Mouse (Mus musculus) lung, adult 2 months (tissue): ENCODE results near the gene Ptprd.

Source experiments
- CTCF ChIP-seq: fragments of 200-500 bp; IDR thresholded peaks from 2 replicates; pipeline ENCODE4 v1.5.1; 2011; ENCODE audit warnings: mild to moderate bottlenecking, low read length, control low read depth; ENCODE audit not compliant: insufficient read depth
- POLR2A ChIP-seq: fragments of 200-500 bp; IDR thresholded peaks from 2 replicates; pipeline ENCODE4 v1.6.1; 2011; ENCODE audit warnings: low read depth, mild to moderate bottlenecking, control low read depth, low read length, borderline replicate concordance; ENCODE audit errors: extremely low read depth

DNA sequence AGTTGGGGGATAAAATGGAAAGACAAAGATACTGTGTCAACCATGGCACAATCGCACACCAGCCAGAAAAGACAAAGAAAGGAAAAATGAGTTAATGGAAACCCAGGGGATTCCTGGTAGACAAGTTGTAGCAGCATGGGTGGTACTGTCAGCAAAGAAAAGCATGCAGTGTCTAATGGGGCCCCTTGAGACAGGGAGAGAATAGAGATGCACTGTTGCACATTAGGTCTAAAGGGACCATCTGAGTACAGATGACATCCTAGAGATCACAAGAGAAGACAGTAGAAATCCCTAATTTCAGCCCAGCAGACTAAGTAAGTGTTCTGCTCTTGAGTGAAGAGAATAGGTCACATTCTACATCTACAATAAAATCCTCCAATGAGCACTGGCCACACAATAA lies 1993.7 kb downstream of the Ptprd start:
- TF ChIP-seq CTCF, result no peak
- TF ChIP-seq POLR2A, result no peak
